Mouse (Mus musculus) megakaryocyte progenitor cell, adult 5-6 weeks (primary cell): ENCODE measurements around the gene Galnt18. TPM values are rescaled to one million over a fixed set of nuclear protein-coding genes. Genes with fewer than 3 reads are reported as not detected.

Experiments
- ATAC-seq: replicated peaks from 2 replicates; pipeline ENCODE4 v1.8.0; 2016; ENCODE audit warnings: mild to moderate bottlenecking, moderate TSS enrichment, inconsistent platforms; ENCODE audit not compliant: poor library complexity
- total RNA-seq, 2 experiments: library from RNA; stranded (forward) in 1 of 2; stranded (reverse) in 1 of 2; fragments of 157-497, 149-512 nt in 1 of 2; fragments of 200-1000 nt in 1 of 2; gene quantifications; 2 replicates each; pipeline versions ENCODE4 v1.2.3 to v1.2.4; 2015 to 2017

Gene Galnt18
- total RNA-seq, 2 experiments from 2014 or later, result 0.12 TPM; not detected in 1

- no peak for ATAC-seq
Observed at GRCm38 (mm10) chr7:111492242-111492949, 287.4 kb downstream of the Galnt18 start.

- ATAC-seq, result no peak
Observed at GRCm38 (mm10) chr7:111491566-111491965, 288.2 kb downstream of the Galnt18 start.

GRCm38 (mm10) chr7:111486811-111487333, 292.9 kb downstream of the Galnt18 start:
- ATAC-seq, result no peak

GRCm38 (mm10) chr7:111483896-111484295, 295.9 kb downstream of the Galnt18 start:
- ATAC-seq, result no peak

GRCm38 (mm10) chr7:111483321-111483720, 296.5 kb downstream of the Galnt18 start:
- no peak for ATAC-seq

DNA sequence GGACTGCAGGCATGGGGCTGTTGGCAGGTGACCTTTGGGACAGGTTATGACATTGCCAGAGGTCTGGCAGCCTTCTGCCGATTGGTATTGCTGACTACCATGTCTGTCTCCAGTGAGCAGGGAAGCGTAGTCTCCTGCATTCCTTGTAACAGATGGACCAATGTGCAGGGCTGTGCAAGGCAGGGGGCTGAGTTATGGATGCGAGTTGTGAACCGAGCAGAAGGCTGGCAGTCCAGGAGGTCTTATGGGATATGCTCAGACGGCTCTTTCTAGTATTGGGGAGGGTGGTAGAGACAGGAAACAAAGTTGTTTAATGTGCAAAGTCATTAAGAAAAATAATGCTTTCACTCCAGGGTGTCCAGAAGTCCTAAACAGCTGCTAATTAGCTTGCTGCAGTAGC, 312.1 kb downstream of the Galnt18 start:
- ATAC-seq, result no peak

DNA sequence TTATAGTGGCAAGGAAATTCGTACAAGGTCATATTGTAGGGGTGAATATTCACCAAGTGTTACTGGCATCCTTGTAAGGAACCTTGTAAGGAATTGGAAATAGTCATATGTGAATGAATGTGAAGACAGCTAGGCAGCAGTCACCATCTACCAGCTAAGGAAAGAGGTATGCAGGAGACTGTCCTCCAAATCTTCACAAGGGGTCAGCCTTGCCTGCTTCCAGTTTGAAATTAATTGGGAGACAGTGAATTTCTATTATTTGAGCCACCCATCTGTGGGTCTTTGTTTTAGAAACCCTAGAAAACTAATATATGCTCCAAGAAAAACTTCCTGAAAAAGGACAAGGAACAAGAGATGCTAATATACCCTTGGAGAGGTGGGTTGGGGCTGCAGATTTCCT, 313.1 kb downstream of the Galnt18 start:
- ATAC-seq, result no peak

GRCm38 (mm10) chr7:111466121-111466520, 313.7 kb downstream of the Galnt18 start:
- no peak for ATAC-seq

GRCm38 (mm10) chr7:111459716-111460115, 320.1 kb downstream of the Galnt18 start:
- no peak for ATAC-seq

GRCm38 (mm10) chr7:111456007-111456406, 323.8 kb downstream of the Galnt18 start:
- ATAC-seq, result no peak

DNA sequence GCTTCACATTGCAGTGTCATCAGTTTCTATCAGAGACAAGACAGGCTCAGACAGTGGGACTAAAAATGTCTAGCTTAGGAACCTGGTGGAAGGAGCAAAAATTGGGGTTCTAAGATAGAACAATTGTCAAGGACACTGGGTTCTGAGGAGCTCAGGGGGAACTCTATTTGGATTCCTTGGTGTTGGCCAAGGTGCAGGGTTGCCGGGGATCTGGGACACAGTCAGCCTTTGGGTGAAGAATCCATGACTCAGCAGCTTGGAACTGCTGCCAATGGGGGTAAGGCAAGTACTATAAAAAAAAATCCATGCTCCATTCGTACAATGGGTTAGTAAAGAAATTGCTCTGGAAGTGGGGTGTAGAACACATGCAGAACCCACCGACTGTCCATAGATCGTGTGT, 324.2 kb downstream of the Galnt18 start:
- ATAC-seq, result no peak

GRCm38 (mm10) chr7:111452000-111452399, 327.8 kb downstream of the Galnt18 start:
- ATAC-seq, result no peak

GRCm38 (mm10) chr7:111450286-111451095, 329.3 kb downstream of the Galnt18 start:
- no peak for ATAC-seq

DNA sequence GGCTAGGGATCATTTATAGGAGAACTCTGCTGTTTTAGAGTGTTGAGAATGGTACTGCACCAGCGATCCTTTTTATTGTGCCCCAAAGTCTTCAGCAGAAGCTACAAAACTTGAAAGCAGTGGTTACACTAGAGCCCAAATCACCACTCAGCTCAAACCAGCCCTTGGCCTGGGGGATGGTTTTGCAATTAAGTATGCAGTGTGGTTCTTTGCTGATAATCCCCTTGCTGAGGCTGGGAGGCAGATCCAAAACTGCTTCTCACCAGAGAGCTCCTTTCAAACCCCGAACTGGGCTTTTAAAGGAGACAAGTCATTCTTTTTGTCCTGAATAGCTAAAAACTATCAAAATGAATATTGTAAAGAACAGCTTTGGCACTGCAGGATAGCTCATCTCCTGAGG, 346.6 kb downstream of the Galnt18 start:
- ATAC-seq, result no peak

DNA sequence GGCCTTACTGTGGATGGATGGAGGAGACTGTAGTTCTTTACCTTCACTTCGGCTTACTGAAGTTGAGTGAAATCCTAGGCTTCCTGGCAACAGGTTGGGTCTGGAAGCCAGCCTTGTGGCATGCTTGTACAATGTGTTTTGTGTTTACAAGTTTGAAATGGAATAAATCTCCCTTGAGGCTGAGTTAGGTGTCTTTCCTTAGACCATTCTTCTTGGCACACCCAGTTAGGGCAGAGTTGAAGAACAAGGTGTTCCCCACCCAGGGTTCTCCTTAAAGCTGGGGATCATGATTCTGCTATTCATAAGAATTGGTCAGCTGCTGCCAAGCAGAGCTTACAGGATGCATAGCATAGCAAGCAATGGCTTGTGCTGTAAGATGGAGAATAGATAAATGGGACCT, 352.4 kb downstream of the Galnt18 start:
- ATAC-seq, result no peak

Other genes starting within 250 kb of the Galnt18 start
- 58.0 and 58.5 TPM in 2 replicates for gene Usp47, start 243.5 kb upstream of the Galnt18 start, total RNA-seq (2015)
- 112 and 133 TPM in 2 replicates for gene Usp47, start 243.5 kb upstream of the Galnt18 start, total RNA-seq (2017)